Mouse (Mus musculus) urinary bladder, postnatal 10 days (tissue): ENCODE measurements around the gene Rnf126.

ENCODE experiments used
- DNase-seq: peaks from one replicate; pipeline ENCODE4 v3.0.0; 2022; ENCODE audit warnings: low spot score

Rnf126 gene

DNA sequence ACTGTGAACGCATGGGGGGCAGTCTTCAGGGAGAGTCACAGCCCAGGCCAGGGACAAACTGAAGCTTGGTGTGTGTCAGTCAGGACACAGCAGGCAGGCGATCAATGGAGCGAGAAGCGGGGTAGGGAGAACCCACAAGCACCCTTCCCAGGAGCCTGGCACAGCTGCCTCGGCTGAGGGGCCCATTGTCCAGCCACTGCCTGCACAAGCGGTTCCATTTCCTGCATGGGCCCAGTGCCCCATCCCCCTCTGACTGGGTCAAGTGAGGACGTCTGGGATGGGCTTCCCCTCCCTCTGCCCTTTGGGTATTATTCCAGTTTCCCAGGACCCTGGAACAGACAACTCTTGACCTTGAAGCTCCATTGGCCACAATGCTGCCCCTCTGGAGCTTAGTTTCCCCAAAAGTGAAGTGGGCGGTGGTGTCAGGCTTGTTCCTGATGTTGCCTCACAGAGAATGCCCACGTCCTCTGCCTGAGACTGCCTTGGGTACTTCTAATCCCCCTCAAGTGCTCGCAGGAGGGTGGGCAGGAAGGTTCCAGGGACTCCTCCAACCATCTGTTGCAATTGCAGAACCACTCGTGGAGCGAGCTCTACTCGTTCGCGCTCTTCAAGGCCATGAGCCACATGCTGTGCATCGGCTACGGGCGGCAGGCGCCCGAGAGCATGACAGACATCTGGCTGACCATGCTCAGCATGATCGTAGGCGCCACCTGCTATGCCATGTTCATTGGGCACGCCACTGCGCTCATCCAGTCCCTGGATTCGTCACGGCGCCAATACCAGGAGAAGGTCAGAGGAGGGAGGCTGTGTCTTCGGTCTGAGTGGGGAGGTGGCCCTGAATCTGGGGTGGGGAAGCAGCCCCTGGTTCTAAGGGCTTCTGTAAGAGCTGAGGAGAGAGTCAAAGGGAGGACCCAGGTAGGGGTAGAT is 38.2 kb downstream of the Rnf126 start:
- no peak for DNase-seq

DNA sequence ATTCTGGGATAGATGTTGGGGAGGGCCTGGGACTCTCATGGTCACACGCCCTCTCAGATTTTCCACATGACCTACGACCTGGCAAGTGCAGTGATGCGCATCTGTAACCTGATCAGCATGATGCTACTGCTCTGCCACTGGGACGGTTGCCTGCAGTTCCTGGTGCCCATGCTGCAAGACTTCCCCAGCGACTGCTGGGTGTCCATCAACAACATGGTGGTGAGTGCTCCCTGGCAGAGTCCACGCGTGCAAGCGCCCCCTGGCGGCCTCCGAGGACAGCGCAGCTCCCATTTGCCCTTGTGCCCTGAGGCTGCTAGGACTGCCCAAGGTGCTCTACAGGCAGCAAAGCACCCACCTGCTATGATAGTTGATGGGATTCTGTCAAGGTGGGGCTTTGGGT is 40.7 kb downstream of the Rnf126 start:
- no peak for DNase-seq

DNA sequence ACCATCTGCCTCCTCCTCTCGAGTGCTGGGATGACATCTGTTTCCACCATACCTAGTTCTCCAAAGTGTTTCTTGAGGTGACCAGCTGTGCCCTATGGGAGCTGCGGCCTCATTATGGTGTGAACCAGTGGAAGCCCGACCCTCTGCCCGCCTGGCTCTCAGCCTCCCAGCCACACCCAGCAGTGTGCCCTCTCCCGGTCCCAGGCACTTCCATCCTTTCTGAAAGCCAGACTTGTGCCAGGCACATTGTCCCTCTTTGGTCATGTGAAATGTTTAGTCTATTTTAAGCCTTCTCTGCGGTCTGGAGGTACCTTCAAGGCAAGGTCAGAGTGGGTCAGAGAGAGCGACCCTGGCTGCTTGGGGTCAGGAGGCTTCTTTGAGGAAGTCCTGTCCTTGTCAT is 43.1 kb downstream of the Rnf126 start:
- DNase-seq: no peak

DNA sequence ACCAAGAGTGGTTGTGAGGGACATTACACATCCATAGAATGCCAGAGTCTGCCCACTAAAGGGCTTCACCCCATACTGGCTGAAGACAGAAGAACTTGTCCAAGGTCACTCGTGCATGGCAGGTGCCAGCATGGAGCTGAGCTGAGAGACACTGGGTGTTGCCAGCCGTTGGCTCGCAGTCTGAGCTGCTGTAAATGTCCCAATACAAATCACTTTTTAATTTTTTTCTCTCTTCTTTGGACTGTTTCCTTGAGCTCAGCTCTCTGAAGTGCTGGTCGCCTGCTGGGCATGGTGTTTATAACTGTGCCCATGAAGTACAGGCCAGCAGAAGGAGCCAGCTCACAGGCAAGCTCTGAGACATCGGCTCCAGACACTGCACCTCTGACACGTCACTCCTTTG is 43.7 kb downstream of the Rnf126 start:
- DNase-seq: no peak

DNA sequence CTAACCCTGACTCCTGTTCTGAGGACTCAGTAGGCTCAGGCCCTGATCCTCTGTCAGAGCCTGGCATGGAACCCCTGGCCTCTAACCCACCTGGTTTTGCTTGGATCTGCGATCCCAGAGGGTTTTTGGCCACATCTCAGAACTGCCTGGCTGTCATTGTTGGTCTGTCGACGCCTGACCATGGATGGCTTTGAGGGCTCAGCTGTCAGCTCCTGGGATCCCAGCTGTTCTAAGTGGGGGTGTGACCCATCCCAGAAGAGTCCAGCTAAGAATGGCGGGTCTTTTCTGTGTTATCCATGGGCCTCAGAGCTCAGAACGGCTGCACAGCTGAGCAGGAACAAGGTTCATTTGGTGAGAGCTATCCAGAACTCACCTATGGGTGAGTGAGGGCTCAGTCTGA is 45.7 kb downstream of the Rnf126 start:
- DNase-seq: no peak

DNA sequence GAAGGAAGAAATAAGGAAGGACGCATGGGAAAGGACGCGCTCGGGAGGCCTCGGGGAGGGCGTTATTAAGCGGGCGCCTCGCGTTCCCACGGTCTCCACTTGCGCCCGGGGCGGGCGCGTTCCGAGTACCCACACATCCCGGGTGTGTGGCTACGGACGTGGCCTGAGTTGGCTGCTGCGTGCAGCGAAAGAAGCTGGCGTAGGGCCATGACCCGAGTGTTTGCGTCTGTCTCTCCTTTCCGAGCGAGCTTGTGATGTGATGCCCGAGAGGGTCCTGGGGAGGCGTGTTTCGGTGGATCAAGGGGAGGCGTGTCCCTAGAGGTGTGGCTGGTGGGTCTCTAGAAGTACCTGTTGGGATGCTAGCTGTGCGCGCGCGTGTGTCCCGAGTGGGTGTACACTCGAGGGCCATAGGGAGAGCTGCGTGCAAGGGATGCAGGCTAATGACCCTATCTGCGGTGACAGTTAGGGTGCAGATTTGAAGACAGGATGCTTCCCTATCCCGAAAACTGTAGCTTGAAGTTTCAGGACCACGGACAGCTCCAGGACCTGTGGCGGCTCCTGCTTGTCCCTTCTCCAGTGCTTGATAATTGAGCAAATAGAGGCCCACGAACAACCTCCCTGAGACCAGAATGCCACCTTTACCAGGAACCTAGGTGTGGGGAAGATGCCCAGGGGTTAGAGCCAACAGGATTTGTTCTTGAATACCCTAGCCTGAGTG is 49.0 kb downstream of the Rnf126 start:
- no peak for DNase-seq

DNA sequence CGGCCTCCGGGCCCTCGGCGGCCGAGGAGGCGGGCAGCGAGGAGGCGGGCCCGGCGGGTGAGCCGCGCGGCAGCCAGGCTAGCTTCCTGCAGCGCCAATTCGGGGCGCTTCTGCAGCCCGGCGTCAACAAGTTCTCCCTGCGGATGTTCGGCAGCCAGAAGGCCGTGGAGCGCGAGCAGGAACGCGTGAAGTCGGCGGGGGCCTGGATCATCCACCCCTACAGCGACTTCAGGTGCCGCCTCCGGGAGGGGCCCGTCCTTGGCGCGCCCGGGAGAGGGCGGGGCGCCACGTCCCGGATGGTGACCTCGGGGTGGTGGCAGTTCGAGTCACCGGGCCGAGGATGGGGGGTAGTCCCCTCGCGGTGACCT is 49.8 kb downstream of the Rnf126 start:
- no peak for DNase-seq

DNA sequence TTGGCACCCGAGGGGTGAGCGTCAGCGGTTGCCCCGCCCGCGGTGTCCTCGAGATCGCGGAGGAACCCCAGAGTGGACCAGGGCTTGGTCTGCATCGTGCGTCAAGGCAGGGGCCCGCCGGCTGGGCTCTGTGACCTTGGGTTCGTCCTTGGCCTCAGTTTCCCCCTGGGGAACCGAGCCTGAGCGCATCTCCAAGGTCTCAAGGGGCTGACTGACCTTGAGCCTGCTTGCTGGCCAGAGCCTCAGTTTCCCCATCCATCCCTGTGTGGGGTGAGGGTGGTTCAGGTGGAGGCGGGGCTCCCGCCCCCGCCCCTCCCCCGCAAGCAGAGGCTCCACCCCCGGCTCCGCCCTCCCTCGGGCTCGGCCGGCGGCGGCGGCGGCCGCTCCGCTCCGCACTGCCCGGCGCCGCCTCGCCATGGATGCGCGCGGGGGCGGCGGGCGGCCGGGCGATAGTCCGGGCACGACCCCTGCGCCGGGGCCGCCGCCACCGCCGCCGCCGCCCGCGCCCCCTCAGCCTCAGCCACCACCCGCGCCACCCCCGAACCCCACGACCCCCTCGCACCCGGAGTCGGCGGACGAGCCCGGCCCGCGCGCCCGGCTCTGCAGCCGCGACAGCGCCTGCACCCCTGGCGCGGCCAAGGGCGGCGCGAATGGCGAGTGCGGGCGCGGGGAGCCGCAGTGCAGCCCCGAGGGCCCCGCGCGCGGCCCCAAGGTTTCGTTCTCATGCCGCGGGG is 50.3 kb downstream of the Rnf126 start, which contains the start of gene Hcn2:
Hcn2 (plus strand) TSS at position 381 of the 734 bp plus-strand sequence.
- no peak for DNase-seq

DNA sequence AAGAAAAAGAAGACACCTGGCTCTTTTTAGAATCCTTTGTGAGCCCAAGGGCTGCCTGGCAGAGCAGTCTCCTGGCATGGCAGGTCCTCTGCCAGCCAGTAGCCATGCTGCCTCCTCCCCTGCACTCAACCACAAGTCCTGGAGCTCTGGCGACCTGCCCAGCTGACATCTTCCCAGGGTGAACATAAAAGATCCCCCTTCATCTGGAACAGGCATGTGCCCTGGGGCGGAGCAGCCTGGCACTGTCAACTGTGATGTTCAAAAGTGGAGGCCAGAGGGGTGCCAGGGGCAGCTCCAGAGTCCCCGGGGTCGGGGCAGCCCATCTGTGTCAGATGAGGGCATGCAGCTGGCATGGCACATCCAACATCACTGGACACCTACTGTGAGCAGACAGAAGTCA is 51.8 kb downstream of the Rnf126 start:
- no peak for DNase-seq

DNA sequence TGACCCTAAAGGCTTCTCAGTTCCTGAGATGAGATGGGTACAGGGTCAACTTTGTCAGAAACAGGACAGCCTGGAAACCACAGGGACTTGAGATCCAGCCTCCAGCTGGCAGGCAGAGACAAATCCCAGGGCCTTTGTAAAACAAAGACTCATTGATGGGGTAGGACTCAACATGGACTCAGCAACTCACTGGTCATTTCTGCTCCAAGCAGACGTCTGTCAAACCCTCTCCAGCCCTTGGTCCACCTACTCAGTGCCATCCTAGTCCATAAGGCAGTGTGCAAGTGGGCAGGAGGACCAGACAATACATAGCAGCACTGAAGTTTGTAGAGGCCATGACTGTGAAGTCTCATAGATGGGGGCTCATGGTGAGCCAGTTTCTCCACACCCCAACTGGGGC is 53.6 kb downstream of the Rnf126 start:
- DNase-seq: no peak

DNA sequence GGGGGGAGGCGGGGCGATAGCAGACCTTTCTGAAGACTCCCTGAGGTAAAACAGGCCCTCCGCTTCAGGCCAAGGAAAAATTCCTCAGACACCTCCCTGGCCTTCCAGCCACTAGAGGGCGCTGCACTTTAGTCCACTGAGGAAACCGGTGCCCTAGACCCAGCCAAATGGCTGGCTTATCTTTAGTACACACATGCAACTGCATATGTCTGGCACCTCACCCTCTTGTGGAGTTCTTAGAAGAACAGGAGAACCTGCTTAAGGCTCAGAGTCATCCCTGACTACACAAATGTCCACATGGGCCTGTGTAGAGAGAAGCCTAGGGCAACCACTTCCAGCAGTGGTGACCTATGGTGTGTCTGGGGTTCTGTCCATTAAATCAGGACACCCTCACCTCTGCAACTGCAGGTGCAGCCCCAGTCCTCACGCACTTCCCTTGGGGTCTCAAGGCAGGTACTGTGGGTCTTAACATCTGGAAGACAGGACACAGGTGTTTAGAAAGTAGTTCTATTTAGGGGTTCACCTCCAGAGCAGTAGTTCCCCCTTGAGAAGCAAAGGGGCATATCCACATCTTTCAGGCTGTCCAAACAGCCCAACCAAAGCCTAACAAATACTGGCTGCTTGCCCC is 54.1 kb downstream of the Rnf126 start:
- no peak for DNase-seq

DNA sequence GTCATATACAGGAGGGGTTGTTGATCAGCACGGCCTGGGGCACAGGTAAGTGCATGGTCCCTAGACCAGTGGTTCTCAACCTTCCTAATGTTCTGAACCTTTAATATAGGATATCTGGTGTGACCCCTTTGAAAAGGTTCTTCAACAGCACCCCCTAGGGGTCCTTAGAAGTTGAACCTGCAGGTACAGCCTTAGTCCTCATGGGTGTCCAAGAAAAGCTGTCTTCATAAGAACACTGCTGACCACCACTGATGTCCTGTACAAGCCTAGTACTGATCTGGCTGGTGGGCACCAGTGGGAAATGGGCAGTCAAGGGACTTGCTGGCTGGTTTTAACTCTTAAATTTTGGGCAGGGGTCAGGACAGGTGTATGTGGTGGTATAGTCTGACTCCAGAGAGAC is 54.7 kb downstream of the Rnf126 start:
- no peak for DNase-seq

DNA sequence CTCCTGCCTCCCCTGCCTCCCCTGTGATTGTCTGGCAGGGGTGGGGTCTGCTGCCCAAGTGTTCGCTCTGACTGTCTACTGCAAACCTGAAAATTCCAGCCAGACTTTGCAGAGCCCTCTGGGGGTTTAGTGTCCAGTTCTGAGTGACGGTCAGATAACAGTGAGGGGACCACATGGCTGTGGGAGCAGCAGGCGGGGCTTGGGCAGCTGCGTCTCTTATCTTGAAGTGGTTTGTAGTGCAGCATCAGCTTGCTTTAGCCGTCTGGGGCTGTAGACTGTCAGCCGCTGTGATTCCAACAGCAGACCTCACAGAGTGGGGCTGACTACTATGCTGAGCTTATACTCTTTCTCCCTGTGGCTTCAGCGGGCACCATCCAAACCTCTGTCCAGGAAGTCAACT is 57.4 kb downstream of the Rnf126 start:
- no peak for DNase-seq

DNA sequence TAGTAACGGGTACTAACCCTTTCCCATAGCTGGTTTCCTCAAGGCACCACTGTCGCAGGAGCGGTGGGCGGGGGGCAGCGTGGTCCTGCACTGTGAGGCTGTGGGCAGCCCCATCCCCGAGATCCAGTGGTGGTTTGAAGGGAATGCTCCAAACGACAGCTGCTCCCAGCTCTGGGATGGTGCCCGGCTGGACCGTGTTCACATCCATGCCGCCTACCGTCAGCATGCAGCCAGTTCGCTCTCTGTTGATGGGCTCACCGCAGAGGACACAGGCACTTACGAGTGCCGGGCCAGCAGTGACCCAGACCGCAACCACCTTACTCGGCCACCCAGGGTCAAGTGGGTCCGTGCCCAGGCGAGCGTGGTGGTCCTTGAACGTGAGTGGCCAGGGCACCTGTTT is 58.1 kb downstream of the Rnf126 start:
- no peak for DNase-seq
